Mouse (Mus musculus): ENCODE data around the gene Gnpda2. TPM values are rescaled to one million over a fixed set of nuclear protein-coding genes. Genes with fewer than 3 reads are reported as not detected.

The Gnpda2 gene
- total RNA-seq (2023), result 1 to 10 TPM; 4.6 to 5.5 TPM

DNA sequence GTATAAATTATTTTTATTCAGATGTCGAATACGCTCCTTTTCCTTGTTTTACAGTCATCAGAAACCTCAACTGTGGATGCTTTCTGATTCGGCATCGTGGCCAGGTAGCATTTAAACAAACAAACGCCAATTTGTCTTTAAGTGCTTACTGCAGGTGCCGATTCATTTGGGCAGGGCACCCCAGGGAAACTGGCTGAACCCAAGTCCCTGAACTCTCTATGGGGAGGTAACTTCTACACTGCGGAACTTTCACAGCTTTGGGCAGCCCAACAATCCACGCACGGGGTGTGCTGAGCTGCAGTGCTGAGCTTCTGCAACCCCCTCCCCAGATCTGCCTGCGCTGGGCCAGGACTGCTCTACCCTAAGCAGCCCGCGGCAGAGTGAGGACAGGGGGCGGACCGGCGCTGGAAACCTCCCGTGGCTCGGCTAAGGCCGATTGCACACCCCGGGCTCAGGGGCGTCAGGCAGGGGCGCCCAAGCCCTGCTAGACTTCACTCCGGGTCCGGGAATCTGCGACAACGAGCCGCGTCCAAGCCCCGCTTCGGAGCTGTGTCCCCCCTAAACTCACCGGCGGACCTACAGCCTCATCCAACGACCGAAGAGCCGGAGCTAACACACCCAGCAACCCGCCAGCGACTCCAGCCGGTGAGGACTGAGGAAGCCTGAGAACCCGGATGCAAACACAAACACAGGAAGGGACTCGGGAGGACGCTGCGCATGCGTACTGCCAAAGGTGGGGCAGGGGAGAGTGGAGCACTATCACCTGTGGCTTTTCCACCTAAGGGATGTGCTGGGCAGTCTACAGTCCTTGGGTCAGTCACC lies at the start of gene Gnpda2:
TSS of gene Gnpda2 (minus strand) at position 701 of the 822 bp plus-strand sequence.

DNA sequence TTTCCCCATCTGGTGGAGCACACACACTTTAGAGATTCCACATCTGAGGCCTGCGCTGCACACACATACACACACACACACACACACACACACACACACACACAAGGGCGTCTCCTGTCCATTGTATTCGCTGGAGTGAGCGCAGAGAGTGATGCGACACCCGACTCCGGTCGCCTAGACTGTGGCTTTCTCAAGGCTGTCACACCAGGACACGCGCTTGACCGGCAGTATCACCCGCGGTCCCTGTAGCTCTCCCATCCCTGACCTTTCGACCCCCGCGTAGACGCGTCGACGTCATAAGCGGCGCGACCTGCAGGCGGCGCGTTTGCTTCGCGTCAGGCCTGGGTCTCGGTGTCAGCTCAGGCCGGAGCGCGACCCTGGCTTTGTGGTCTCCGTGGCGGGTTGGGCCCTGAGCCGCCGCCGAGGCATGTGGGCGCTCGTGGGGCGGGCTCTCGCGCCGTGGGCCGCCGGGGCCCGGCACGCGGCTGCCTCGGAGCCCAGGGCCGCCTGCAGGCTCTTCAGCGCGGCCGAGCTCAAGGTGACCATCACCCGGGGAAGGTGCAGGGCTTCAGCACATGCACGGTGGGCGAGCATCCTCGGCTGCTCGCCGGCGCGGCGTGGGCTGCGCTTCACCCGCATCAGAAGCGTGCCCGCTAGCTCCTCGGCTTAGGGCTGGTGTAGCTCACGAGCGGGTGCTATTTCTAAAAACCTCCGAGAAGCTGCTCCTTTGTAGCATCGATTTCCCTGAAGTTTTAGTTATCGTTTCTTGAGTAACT lies 35.3 kb downstream of the Gnpda2 start, which contains the start of gene Guf1:
TSS of gene Guf1 (plus strand) at position 296 of the 776 bp plus-strand sequence.

DNA sequence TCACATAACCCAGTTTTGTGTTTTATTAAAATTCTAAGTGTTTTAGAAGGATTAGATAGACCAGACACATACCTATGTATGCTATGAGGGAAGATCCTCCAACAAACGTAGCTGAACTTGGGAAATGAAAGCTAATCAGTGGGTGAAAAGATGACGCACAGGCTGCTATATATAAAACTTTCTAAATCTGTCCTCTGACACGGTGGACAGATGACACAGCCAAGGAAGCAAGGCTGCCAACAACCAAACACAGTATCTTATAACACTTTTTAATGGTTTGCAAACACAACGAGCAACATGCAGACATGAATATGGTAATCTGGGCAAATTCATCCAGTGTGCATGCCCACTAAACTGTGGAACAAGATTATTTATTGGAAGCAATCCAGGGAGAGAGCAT lies 49.7 kb downstream of the Gnpda2 start, which contains the start of gene Yipf7:
TSS of gene Yipf7 (minus strand) at position 160 of the 400 bp plus-strand sequence.

Other genes with a start within 250 kb of the Gnpda2 start
- not detected for gene Yipf7, start 49.7 kb downstream of the Gnpda2 start, total RNA-seq (2023)
- 1 to 10 TPM; 8.3 to 8.8 TPM for gene Guf1, start 35.4 kb downstream of the Gnpda2 start, total RNA-seq (2023)

Measured in neutrophil, adult 83 days (primary cell).